Mouse (Mus musculus): ENCODE data around the gene Ube4a.

- TF ChIP-seq GATA1 (IDR thresholded peaks at IDR 0.05; ENCODE audit: borderline replicate concordance, low read length) = no peak
- TF ChIP-seq FLI1 (IDR thresholded peaks at IDR 0.05; ENCODE audit: low read length) = no peak
These were observed 75.3 kb downstream of the Ube4a start for GRCm38 (mm10) chr9:44890122-44890521.
